Mouse (Mus musculus): Measurements from ENCODE around the gene Prdx5. TPM values are rescaled to one million over a fixed set of nuclear protein-coding genes. Genes with fewer than 3 reads are reported as not detected.
A peak's percentile ranks its signal among the peaks of the same experiment; 100 is the strongest.
"Not testable (repeated sequence)": the region's sequence is repeated elsewhere in the genome, so short reads cannot be mapped to it uniquely, and the experiment has no call there.

The Prdx5 gene
- polyA plus RNA-seq, 1 experiment from 2014 or later, result 150 TPM

- peaks cover 16% of the 10 kb centered on the region for H3K4me1 ChIP-seq (ENCODE audit: control insufficient read depth, insufficient read depth, low read length)
- peak overlapping the region; percentile 2; the same call in 1 of the 2 replicates for H3K27ac ChIP-seq (ENCODE audit: low read depth, low read length)
- H3K27me3 ChIP-seq (ENCODE audit: control insufficient read depth, insufficient read depth, low read length), result no peaks in the 10 kb centered on the region
- peak overlapping the region; percentile 72; the same call in 1 of the 2 replicates for H3K4me3 ChIP-seq (ENCODE audit: low read depth, low read length)
- H3K36me3 ChIP-seq (ENCODE audit: control insufficient read depth, insufficient read depth, low read length), result peaks cover 28% of the 10 kb centered on the region
- WGBS (ENCODE audit: insufficient replicate concordance), result 84% methylated on average over 7 of the region's 7 CpGs
- ATAC-seq (replicated peaks; ENCODE audit: insufficient number of reproducible peaks, low FRiP score, low TSS enrichment), result no peak
- peak overlapping the region; percentile 93 for H3K4me2 ChIP-seq
- H3K9me3 ChIP-seq (replicated peaks; ENCODE audit: control insufficient read depth, low read length), result no peaks in the 10 kb centered on the region
- no peak overlapping the region for H3K9ac ChIP-seq (ENCODE audit: low read depth, low read length)
These were observed 1.9 kb downstream of the Prdx5 start for GRCm38 (mm10) chr19:6907811-6908540.

- WGBS (ENCODE audit: insufficient replicate concordance), result 91% methylated on average over 8 of the region's 8 CpGs
- no peak overlapping the region for H3K27ac ChIP-seq (ENCODE audit: low read depth, low read length)
- no peak overlapping the region for H3K4me2 ChIP-seq
- no peaks in the 10 kb centered on the region for H3K27me3 ChIP-seq (ENCODE audit: control insufficient read depth, insufficient read depth, low read length)
- H3K9me3 ChIP-seq (replicated peaks; ENCODE audit: control insufficient read depth, low read length), result no peaks in the 10 kb centered on the region
- ATAC-seq (replicated peaks; ENCODE audit: insufficient number of reproducible peaks, low FRiP score, low TSS enrichment), result no peak
- no peak overlapping the region for H3K9ac ChIP-seq (ENCODE audit: low read depth, low read length)
- peaks cover 19% of the 10 kb centered on the region for H3K36me3 ChIP-seq (ENCODE audit: control insufficient read depth, insufficient read depth, low read length)
- peaks cover 16% of the 10 kb centered on the region for H3K4me1 ChIP-seq (ENCODE audit: control insufficient read depth, insufficient read depth, low read length)
- H3K4me3 ChIP-seq (ENCODE audit: low read depth, low read length), result no peak overlapping the region
These were observed 2.8 kb downstream of the Prdx5 start for GRCm38 (mm10) chr19:6907094-6907493.

- Histone ChIP-seq H3K4me2 (no peak overlapping the region), H3K9me3 (replicated peaks; ENCODE audit: control insufficient read depth, low read length) (no peaks in the 10 kb centered on the region), H3K36me3 (ENCODE audit: control insufficient read depth, insufficient read depth, low read length) (peaks cover 13% of the 10 kb centered on the region), H3K4me3 (ENCODE audit: low read depth, low read length) (no peak overlapping the region), H3K27ac (ENCODE audit: low read depth, low read length) (no peak overlapping the region), H3K27me3 (ENCODE audit: control insufficient read depth, insufficient read depth, low read length) (no peaks in the 10 kb centered on the region), H3K4me1 (ENCODE audit: control insufficient read depth, insufficient read depth, low read length) (peaks cover 12% of the 10 kb centered on the region), H3K9ac (ENCODE audit: low read depth, low read length) (no peak overlapping the region)
- WGBS (ENCODE audit: insufficient replicate concordance), result 81% methylated on average over 3 of the region's 3 CpGs
- no peak for ATAC-seq (replicated peaks; ENCODE audit: insufficient number of reproducible peaks, low FRiP score, low TSS enrichment)
These were observed 3.7 kb downstream of the Prdx5 start for GRCm38 (mm10) chr19:6906199-6906598.

- ATAC-seq (replicated peaks; ENCODE audit: insufficient number of reproducible peaks, low FRiP score, low TSS enrichment), result no peak
- peaks cover 9% of the 10 kb centered on the region for H3K4me1 ChIP-seq (ENCODE audit: control insufficient read depth, insufficient read depth, low read length)
- no peaks in the 10 kb centered on the region for H3K27me3 ChIP-seq (ENCODE audit: control insufficient read depth, insufficient read depth, low read length)
- peaks cover 10% of the 10 kb centered on the region for H3K36me3 ChIP-seq (ENCODE audit: control insufficient read depth, insufficient read depth, low read length)
- WGBS (ENCODE audit: insufficient replicate concordance), result 88% methylated on average over 11 of the region's 11 CpGs
- H3K4me2 ChIP-seq, result no peak overlapping the region
- no peak overlapping the region for H3K9ac ChIP-seq (ENCODE audit: low read depth, low read length)
- no peaks in the 10 kb centered on the region for H3K9me3 ChIP-seq (replicated peaks; ENCODE audit: control insufficient read depth, low read length)
- no peak overlapping the region for H3K27ac ChIP-seq (ENCODE audit: low read depth, low read length)
- H3K4me3 ChIP-seq (ENCODE audit: low read depth, low read length), result no peak overlapping the region
These were observed 4.3 kb downstream of the Prdx5 start for GRCm38 (mm10) chr19:6905498-6906159.

- Histone ChIP-seq H3K27me3 (ENCODE audit: control insufficient read depth, insufficient read depth, low read length) (no peaks in the 10 kb centered on the region), H3K9ac (ENCODE audit: low read depth, low read length) (no peak overlapping the region), H3K4me1 (ENCODE audit: control insufficient read depth, insufficient read depth, low read length) (peaks cover 9% of the 10 kb centered on the region), H3K27ac (ENCODE audit: low read depth, low read length) (no peak overlapping the region), H3K4me2 (no peak overlapping the region), H3K9me3 (replicated peaks; ENCODE audit: control insufficient read depth, low read length) (no peaks in the 10 kb centered on the region; the same call in 1 of the 2 replicates), H3K4me3 (ENCODE audit: low read depth, low read length) (no peak overlapping the region), H3K36me3 (ENCODE audit: control insufficient read depth, insufficient read depth, low read length) (peaks cover 10% of the 10 kb centered on the region)
- ATAC-seq (replicated peaks; ENCODE audit: insufficient number of reproducible peaks, low FRiP score, low TSS enrichment), result no peak
- 78% methylated on average over 2 of the region's 2 CpGs for WGBS (ENCODE audit: insufficient replicate concordance)
These were observed 5.1 kb downstream of the Prdx5 start for GRCm38 (mm10) chr19:6904846-6905245.

GRCm38 (mm10) chr19:6903031-6903430, 6.9 kb downstream of the Prdx5 start:
- Histone ChIP-seq H3K4me2 (no peak overlapping the region), H3K36me3 (ENCODE audit: control insufficient read depth, insufficient read depth, low read length) (peaks cover 10% of the 10 kb centered on the region), H3K4me1 (ENCODE audit: control insufficient read depth, insufficient read depth, low read length) (peaks cover 2% of the 10 kb centered on the region), H3K9me3 (replicated peaks; ENCODE audit: control insufficient read depth, low read length) (no peaks in the 10 kb centered on the region; the same call in 1 of the 2 replicates), H3K27me3 (ENCODE audit: control insufficient read depth, insufficient read depth, low read length) (no peaks in the 10 kb centered on the region), H3K4me3 (ENCODE audit: low read depth, low read length) (no peak overlapping the region), H3K9ac (ENCODE audit: low read depth, low read length) (no peak overlapping the region), H3K27ac (ENCODE audit: low read depth, low read length) (no peak overlapping the region)
- ATAC-seq (replicated peaks; ENCODE audit: insufficient number of reproducible peaks, low FRiP score, low TSS enrichment), result no peak
- WGBS (ENCODE audit: insufficient replicate concordance), result 85% methylated on average over 1 of the region's 1 CpGs

GRCm38 (mm10) chr19:6899641-6900040, 10.3 kb downstream of the Prdx5 start:
- Histone ChIP-seq H3K9me3 (replicated peaks; ENCODE audit: control insufficient read depth, low read length) (peaks cover 2% of the 10 kb centered on the region; the same call in 1 of the 2 replicates), H3K27ac (ENCODE audit: low read depth, low read length) (no peak overlapping the region), H3K27me3 (ENCODE audit: control insufficient read depth, insufficient read depth, low read length) (no peaks in the 10 kb centered on the region), H3K4me3 (ENCODE audit: low read depth, low read length) (no peak overlapping the region), H3K9ac (ENCODE audit: low read depth, low read length) (no peak overlapping the region), H3K4me2 (no peak overlapping the region), H3K36me3 (ENCODE audit: control insufficient read depth, insufficient read depth, low read length) (no peaks in the 10 kb centered on the region; the same call in 1 of the 2 replicates), H3K4me1 (ENCODE audit: control insufficient read depth, insufficient read depth, low read length) (no peaks in the 10 kb centered on the region)
- ATAC-seq (replicated peaks; ENCODE audit: insufficient number of reproducible peaks, low FRiP score, low TSS enrichment), result no peak
- WGBS (ENCODE audit: insufficient replicate concordance), result 74% methylated on average over 4 of the region's 4 CpGs

GRCm38 (mm10) chr19:6895608-6896305, 14.1 kb downstream of the Prdx5 start:
- not testable (repeated sequence) for H3K4me3 ChIP-seq (ENCODE audit: low read depth, low read length); H3K36me3 ChIP-seq (ENCODE audit: control insufficient read depth, insufficient read depth, low read length); H3K27me3 ChIP-seq (ENCODE audit: control insufficient read depth, insufficient read depth, low read length); H3K4me1 ChIP-seq (ENCODE audit: control insufficient read depth, insufficient read depth, low read length); H3K9me3 ChIP-seq (replicated peaks; ENCODE audit: control insufficient read depth, low read length); H3K27ac ChIP-seq (ENCODE audit: low read depth, low read length); ATAC-seq (replicated peaks; ENCODE audit: insufficient number of reproducible peaks, low FRiP score, low TSS enrichment); H3K9ac ChIP-seq (ENCODE audit: low read depth, low read length); H3K4me2 ChIP-seq
- 77% methylated on average over 18 of the region's 18 CpGs for WGBS (ENCODE audit: insufficient replicate concordance)
